Mouse (Mus musculus): ENCODE results near the gene Asb7. TPM values are rescaled to one million over a fixed set of nuclear protein-coding genes. Genes with fewer than 3 reads are reported as not detected.

Asb7 gene
- total RNA-seq, 1 experiment = 10.9 TPM

DNA sequence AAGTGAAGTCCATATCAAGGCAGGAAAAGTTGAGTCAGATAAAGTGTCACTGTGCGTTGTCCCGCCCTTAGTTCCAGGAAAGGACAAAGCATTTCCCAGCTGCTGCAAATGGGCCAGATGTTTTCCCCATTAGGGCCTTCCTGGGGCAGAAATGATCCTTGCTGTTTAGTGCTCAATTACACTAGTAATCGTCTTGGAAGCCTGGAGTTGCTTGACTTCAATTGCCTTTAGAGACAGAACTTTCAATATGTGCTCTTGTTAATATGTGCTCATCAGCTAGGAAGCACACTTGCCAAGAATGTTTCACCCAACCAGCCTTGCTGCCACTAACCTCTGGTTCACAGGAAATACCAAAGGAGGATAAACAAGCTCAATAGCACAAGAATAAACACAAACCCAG, 66.0 kb downstream of the Asb7 start:
- no peak for TF ChIP-seq MAFK (IDR thresholded peaks at IDR 0.05; ENCODE audit: insufficient read depth, low read depth, low read length)
- TF ChIP-seq ZC3H11A (IDR thresholded peaks at IDR 0.05; ENCODE audit: borderline replicate concordance, low read depth, low read length) = no peak
- TF ChIP-seq ZNF384 (IDR thresholded peaks at IDR 0.05; ENCODE audit: low read depth, low read length) = no peak
- no peak for TF ChIP-seq CHD2 (IDR thresholded peaks at IDR 0.05; ENCODE audit: low read depth, low read length)
- TF ChIP-seq HCFC1 (IDR thresholded peaks at IDR 0.05; ENCODE audit: borderline replicate concordance, insufficient read depth, low read length) = no peak
- Histone ChIP-seq H3K36me3 (ENCODE audit: control insufficient read depth, insufficient read depth, low read length, poor library complexity, severe bottlenecking) (no peaks in the 10 kb centered on the region), H3K4me1 (ENCODE audit: control insufficient read depth in 2 of 2, insufficient read depth in 2 of 2, low read length in 2 of 2, poor library complexity in 1 of 2) (peaks cover 0 to 3% of the 10 kb centered on the region in 2 experiments; a peak in 1 of 4 replicates), H3K4me3 (ENCODE audit: insufficient read depth in 1 of 2, low read depth in 1 of 2, low read length in 2 of 2, poor library complexity in 1 of 2, severe bottlenecking in 1 of 2) (no peak overlapping the region), H3K27ac (ENCODE audit: insufficient read depth, low read depth, low read length, poor library complexity, severe bottlenecking) (no peak overlapping the region), H3K9me3 (ENCODE audit: control insufficient read depth, insufficient read depth, low read depth, low read length) (no peaks in the 10 kb centered on the region), H3K9ac (ENCODE audit: insufficient read depth, low read depth, low read length, poor library complexity, severe bottlenecking) (no peak overlapping the region)
- in situ Hi-C loops (cut with MboI; ENCODE audit: low sequenced_read_pairs in 2 of 2, unreplicated experiment in 2 of 2) = no loop called here
- no peak for DNase-seq (ENCODE audit: low read depth, low spot score)

DNA sequence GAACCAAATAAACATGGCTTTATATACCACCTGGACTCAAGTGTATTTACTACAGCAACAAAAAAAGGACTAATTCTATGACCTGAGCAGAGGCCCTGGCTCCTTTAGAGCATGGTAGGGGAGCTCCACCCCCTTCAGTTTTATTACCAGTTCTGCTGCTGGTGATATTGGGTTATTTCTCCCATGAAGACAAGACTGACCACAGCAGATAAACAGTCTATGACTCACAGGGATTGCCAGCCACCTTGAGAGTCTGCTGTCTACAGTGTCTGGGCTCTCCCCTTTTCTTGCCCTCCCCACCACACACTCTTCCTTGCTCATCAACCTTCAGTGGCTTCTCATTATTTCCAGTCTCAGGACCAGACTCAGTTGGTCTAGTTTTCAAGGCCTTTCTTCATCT, 87.5 kb downstream of the Asb7 start:
- no peak overlapping the region for H3K9ac ChIP-seq (ENCODE audit: insufficient read depth, low read depth, low read length, poor library complexity, severe bottlenecking)
- H3K4me3 ChIP-seq (ENCODE audit: insufficient read depth in 1 of 2, low read depth in 1 of 2, low read length in 2 of 2, poor library complexity in 1 of 2, severe bottlenecking in 1 of 2) = no peak overlapping the region
- H3K27ac ChIP-seq (ENCODE audit: insufficient read depth, low read depth, low read length, poor library complexity, severe bottlenecking) = no peak overlapping the region
- H3K4me1 ChIP-seq (ENCODE audit: control insufficient read depth in 2 of 2, insufficient read depth in 2 of 2, low read length in 2 of 2, poor library complexity in 1 of 2) = no peaks in the 10 kb centered on the region
- no peaks in the 10 kb centered on the region for H3K9me3 ChIP-seq (ENCODE audit: control insufficient read depth, insufficient read depth, low read depth, low read length)
- in situ Hi-C loops (cut with MboI; ENCODE audit: low sequenced_read_pairs in 2 of 2, unreplicated experiment in 2 of 2) = no loop called here
- H3K36me3 ChIP-seq (ENCODE audit: control insufficient read depth, insufficient read depth, low read length, poor library complexity, severe bottlenecking) = no peaks in the 10 kb centered on the region
- DNase-seq (ENCODE audit: low read depth, low spot score) = no peak
- TF ChIP-seq CHD2 (IDR thresholded peaks at IDR 0.05; ENCODE audit: low read depth, low read length) = no peak
- TF ChIP-seq ZC3H11A (IDR thresholded peaks at IDR 0.05; ENCODE audit: borderline replicate concordance, low read depth, low read length) = no peak
- TF ChIP-seq MAFK (IDR thresholded peaks at IDR 0.05; ENCODE audit: insufficient read depth, low read depth, low read length) = no peak
- TF ChIP-seq HCFC1 (IDR thresholded peaks at IDR 0.05; ENCODE audit: borderline replicate concordance, insufficient read depth, low read length) = no peak
- no peak for TF ChIP-seq ZNF384 (IDR thresholded peaks at IDR 0.05; ENCODE audit: low read depth, low read length)

DNA sequence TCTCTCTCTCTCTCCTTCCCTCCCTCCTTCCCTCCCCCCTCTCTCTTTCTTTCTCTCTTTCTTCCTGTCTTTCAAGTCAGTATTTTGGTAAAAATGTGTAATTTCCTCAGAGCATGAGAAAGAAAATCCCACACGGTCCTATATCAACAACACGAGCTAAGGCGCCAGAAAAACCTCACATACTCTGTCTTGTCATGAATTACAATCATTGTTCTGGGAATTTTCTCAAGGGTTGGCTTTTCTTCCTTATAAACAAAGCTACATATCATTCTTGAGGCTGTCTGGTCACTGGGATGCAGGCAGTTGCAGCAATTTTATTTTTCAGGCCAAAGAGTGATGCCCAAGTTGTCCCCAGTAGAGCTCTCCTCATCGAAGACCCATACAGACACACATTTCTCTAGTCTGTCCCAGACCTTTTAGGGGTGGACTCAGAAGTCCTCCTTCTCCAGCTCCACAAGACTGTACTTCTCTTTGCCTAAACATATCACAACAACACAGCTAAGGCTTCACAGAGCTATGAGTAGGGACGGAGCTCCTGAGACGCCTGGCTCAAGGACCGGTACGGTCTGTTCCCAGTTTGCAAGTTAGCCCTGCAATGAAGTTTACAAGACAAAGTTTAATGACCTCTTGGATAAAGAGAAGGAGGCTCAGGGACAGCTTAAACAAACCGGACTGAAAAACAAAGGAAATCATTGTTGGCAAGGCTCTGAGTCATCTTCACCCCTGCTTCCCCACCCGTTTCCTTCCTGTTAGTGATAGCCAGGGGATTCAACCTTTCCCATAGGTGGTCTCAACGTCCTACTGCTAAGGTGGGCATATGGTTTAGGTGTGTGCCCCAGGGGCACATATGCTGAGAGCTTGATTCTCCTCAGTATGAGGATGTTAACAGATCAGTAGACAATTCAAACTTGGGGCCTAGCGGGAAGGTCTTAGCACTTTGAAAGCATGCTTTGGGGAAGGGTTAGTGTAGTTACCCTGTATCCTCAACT, 88.5 kb downstream of the Asb7 start:
- TF ChIP-seq ZNF384 (IDR thresholded peaks at IDR 0.05; ENCODE audit: low read depth, low read length) = no peak
- TF ChIP-seq ZC3H11A (IDR thresholded peaks at IDR 0.05; ENCODE audit: borderline replicate concordance, low read depth, low read length) = no peak
- TF ChIP-seq MAFK (IDR thresholded peaks at IDR 0.05; ENCODE audit: insufficient read depth, low read depth, low read length) = no peak
- TF ChIP-seq HCFC1 (IDR thresholded peaks at IDR 0.05; ENCODE audit: borderline replicate concordance, insufficient read depth, low read length) = no peak
- no peak for TF ChIP-seq CHD2 (IDR thresholded peaks at IDR 0.05; ENCODE audit: low read depth, low read length)
- Histone ChIP-seq H3K4me1 (ENCODE audit: control insufficient read depth in 2 of 2, insufficient read depth in 2 of 2, low read length in 2 of 2, poor library complexity in 1 of 2) (no peaks in the 10 kb centered on the region), H3K36me3 (ENCODE audit: control insufficient read depth, insufficient read depth, low read length, poor library complexity, severe bottlenecking) (no peaks in the 10 kb centered on the region), H3K27ac (ENCODE audit: insufficient read depth, low read depth, low read length, poor library complexity, severe bottlenecking) (no peak overlapping the region), H3K9me3 (ENCODE audit: control insufficient read depth, insufficient read depth, low read depth, low read length) (no peaks in the 10 kb centered on the region), H3K4me3 (ENCODE audit: insufficient read depth in 1 of 2, low read depth in 1 of 2, low read length in 2 of 2, poor library complexity in 1 of 2, severe bottlenecking in 1 of 2) (no peak overlapping the region), H3K9ac (ENCODE audit: insufficient read depth, low read depth, low read length, poor library complexity, severe bottlenecking) (no peak overlapping the region)
- no peak for DNase-seq (ENCODE audit: low read depth, low spot score)
- in situ Hi-C loops (cut with MboI; ENCODE audit: low sequenced_read_pairs in 2 of 2, unreplicated experiment in 2 of 2) = no loop called here

GRCm38 (mm10) chr7:66600126-66600525, 89.3 kb downstream of the Asb7 start:
- no peak for DNase-seq (ENCODE audit: low read depth, low spot score)
- no peaks in the 10 kb centered on the region for H3K4me1 ChIP-seq (ENCODE audit: control insufficient read depth in 2 of 2, insufficient read depth in 2 of 2, low read length in 2 of 2, poor library complexity in 1 of 2)
- H3K27ac ChIP-seq (ENCODE audit: insufficient read depth, low read depth, low read length, poor library complexity, severe bottlenecking) = no peak overlapping the region
- H3K4me3 ChIP-seq (ENCODE audit: insufficient read depth in 1 of 2, low read depth in 1 of 2, low read length in 2 of 2, poor library complexity in 1 of 2, severe bottlenecking in 1 of 2) = no peak overlapping the region
- no peaks in the 10 kb centered on the region for H3K36me3 ChIP-seq (ENCODE audit: control insufficient read depth, insufficient read depth, low read length, poor library complexity, severe bottlenecking)
- TF ChIP-seq ZC3H11A (IDR thresholded peaks at IDR 0.05; ENCODE audit: borderline replicate concordance, low read depth, low read length) (no peak), CHD2 (IDR thresholded peaks at IDR 0.05; ENCODE audit: low read depth, low read length) (no peak), HCFC1 (IDR thresholded peaks at IDR 0.05; ENCODE audit: borderline replicate concordance, insufficient read depth, low read length) (no peak), MAFK (IDR thresholded peaks at IDR 0.05; ENCODE audit: insufficient read depth, low read depth, low read length) (no peak), ZNF384 (IDR thresholded peaks at IDR 0.05; ENCODE audit: low read depth, low read length) (no peak)
- in situ Hi-C loops (cut with MboI; ENCODE audit: low sequenced_read_pairs in 2 of 2, unreplicated experiment in 2 of 2) = no loop called here
- no peaks in the 10 kb centered on the region for H3K9me3 ChIP-seq (ENCODE audit: control insufficient read depth, insufficient read depth, low read depth, low read length)
- no peak overlapping the region for H3K9ac ChIP-seq (ENCODE audit: insufficient read depth, low read depth, low read length, poor library complexity, severe bottlenecking)

Data from ES-E14 (cell line).